Mouse (Mus musculus): ENCODE data around the gene 4632433K11Rik.

DNA sequence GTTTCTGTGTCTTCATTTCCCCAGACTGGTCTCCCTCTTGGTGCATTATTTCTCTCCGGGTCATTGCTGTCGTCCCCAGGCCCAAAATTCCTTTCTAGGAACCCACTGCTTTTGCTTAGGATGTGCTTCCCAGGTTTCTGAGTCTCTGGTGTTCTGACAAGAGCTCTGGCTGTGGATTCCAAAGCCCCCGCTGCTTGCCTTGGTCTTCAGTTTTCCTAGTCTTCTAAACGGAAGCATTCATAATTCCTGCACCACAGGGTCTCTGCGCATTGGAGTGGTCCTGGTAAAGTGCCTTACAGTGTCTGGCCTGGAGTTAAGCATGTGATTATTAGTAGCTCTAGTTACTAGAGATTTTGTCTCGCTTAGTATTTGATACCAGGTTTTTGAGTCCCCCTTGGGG is 46.9 kb downstream of the 4632433K11Rik start:
- TF ChIP-seq CTCF (conservative IDR thresholded peaks at IDR 0.05; ENCODE audit: low read length): no peak
- no peak for TF ChIP-seq POU5F1 (IDR thresholded peaks at IDR 0.05; ENCODE audit: borderline replicate concordance, low read length)

All from E14TG2a.4 (cell line).